Mouse (Mus musculus) mouse embryonic stem cell (cell line): ENCODE data around the gene D7Ertd443e.

Source experiments
- in situ Hi-C, 2 experiments: fragments of 300-500 bp; cut with MboI; formaldehyde crosslinking; loops; 1 replicate in 1 of 2; 3 replicates in 1 of 2; pipeline ENCODE4 v1.14.3; 2019 to 2020; ENCODE audit warnings: low sequenced_read_pairs in 2 of 2, low pct_unique_long_range_greater_than_20kb in 1 of 2, mixed read lengths in 1 of 2; ENCODE audit not compliant: unreplicated experiment in 1 of 2

The D7Ertd443e gene

DNA sequence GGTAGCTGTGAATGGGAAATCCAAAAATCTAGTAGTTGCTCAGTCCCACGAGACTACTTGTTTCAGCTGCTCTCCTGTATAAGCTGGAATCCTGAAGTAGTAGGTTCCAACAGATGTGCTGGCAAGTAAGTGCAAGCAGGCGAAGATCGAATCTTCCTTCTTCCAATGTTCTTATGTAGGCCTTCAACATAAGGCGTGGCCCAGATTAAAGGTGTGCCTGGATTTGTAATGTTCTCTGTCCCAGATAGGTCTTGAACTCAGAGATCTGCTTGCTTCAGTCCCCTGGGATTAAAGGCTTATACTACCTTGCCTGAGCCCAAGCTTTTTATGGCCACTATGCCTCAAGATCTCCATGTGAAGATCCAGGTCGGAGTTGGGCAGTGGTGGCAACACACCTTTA is at the start of gene D7Ertd443e:
TSS of gene D7Ertd443e (minus strand) at position 101 of the 400 bp plus-strand sequence.
- in situ Hi-C loops, result no loop called here

DNA sequence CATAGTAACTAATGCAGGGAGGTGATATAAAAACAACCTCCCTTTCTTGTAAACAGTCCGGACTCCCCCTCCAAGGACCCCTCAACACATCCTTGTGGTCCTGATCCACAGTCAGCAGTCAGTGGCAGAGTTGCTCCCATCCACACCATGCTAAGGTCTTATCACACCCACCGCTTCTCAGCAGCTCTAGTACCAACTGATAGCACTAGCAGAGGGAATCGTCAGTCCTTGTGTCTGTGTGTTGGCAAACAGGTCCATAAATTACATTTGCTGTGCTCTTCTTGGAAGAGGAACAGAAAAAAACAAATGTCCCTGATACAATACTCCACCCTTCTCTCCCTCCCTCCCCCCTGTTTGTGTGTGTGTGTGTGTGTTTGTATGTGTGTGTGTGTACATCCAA is 46.2 kb upstream of the D7Ertd443e start:
- in situ Hi-C loops, result no loop called here

DNA sequence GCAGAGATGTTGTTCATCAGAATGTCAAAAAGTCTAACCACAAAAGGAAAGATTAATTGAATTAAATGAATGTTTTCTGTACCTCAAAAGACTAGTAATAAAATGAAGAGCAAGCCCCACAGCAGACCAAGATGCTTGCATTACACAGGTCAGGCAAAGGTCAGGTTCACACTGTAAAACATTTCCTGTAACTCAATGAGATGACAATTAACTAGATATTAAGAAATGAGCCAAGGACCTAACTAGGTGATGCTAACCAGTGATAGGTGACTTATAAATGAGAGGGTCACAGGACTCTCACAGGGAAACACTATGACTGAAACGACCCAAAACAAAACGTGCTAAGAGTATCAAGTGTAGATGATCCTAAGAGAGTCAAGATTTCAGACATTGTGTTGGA is 43.2 kb upstream of the D7Ertd443e start:
- in situ Hi-C loops, result no loop called here

DNA sequence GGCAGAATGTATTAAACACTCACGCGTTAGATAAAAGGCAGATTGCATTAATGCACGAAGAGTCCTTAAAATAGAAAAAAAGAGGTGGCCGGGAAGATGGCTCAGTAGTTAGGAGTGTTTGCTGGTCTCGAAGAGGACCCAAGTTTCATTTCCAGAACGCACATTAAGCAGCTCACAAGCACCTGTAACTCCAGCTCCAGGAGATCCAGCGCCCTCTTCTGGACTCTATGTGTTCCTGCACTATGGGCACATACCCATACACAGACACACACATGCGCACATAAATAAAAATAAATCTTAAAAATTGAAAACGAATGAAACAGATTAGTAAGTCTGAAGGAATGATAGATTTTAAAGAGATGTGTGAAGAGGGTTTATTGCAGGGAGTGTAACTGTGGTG is 29.6 kb upstream of the D7Ertd443e start:
- in situ Hi-C loops, result no loop called here

DNA sequence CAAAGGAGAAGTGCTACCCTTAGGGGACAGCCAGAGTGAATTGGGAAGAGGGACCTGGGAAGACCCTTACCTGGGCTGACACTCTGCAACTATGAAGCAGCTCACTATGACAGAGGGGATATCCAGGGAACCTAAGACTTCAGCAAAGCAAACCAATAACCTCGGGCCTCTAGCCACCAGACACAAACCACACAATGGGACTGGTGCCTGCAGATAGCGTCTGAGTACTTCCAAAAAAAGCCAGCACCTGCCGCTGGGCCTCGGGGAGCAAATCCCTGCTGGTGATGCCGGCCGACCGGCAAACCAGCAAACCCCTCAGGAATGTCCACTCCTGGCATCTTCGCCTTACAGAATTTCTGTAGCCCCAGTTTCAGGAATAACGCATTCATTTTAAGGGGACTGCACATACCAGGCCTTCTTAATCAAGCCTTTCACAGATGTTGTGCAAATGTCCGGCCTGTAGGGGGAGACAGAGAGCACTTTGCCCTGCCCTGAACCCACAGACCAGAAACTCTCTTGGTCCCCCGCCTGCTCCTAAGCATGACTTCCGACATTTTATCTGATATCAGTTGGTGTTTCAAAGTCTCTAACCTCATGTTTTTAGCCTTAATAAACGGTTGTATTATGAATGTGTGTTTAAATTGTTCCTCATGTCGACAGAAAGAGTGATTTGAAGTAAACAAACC is 28.7 kb upstream of the D7Ertd443e start:
- in situ Hi-C loops, result no loop called here

DNA sequence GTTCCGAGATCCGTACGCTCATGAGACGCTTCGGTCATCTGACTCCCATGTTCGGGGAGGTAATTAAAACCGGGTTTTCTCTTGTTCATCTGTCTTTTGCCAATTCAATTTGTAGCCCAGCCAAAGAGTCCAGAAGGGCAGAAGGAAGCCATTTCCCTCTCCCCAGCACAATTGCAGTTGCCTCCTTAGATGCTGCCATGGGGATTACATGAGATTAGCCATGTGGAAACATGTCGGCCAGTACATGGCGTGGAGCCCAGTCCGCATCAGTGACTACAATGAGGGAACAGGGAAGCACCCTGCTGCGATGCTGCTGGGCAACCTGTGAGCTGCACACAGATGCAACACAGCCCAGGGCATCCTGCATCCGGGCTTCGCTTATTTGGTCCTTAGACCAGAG is 23.2 kb upstream of the D7Ertd443e start:
- in situ Hi-C loops, result no loop called here

DNA sequence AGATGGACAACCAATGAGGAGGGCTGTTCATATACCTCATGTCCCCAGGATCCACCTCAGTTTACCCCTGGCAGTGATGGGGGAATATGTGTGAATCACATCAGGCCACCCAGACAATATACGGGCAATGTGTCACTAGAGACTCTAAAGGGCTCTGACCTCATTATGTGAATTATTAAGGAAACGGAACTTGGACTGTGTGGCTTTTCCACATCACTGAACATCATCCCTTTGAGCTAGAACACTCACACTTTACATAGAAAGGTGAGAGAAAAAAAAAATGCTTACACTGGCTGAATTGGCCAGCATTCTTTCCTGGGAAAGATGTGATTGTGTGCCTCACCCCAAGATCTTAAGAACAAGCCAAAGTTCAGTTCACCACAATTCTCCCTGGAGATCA is 15.3 kb upstream of the D7Ertd443e start:
- in situ Hi-C loops, result no loop called here

DNA sequence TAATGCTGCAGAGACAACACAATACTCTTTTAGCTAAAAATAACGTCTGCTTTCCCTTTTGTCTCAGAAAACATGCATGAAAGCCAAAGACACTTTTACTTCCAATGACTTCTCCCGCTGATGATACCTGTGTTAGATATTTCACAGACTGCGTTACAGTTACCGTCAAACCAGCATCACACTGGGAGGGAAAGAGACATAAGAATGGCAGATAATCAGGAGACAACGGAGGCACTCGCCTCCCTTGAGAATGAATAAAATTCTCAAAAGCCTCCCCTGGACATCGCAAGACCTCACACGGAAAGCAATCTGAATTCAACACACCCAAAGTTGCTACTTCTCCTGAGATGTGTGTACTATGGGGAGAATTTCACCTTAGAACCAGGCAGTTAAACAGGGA is 11.3 kb upstream of the D7Ertd443e start:
- in situ Hi-C loops, result no loop called here

DNA sequence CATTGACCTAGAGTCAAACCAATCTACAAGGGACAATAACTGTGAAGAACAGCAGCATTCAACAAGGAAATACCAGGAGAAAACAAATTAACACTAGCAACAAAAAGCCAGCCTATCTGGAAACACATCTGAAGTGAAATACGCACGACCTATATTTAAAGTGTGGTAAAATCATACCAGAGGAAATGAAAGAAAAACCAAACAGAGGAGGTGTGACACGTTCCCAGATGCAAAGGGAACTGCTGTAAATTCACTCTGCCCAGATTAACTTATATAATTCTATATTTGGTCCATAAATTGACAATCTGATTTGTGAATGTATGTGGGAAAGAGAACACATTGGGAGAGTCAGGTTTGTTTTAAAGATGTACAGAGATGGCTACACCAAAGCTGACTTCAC is 2.7 kb downstream of the D7Ertd443e start:
- in situ Hi-C loops, result no loop called here

DNA sequence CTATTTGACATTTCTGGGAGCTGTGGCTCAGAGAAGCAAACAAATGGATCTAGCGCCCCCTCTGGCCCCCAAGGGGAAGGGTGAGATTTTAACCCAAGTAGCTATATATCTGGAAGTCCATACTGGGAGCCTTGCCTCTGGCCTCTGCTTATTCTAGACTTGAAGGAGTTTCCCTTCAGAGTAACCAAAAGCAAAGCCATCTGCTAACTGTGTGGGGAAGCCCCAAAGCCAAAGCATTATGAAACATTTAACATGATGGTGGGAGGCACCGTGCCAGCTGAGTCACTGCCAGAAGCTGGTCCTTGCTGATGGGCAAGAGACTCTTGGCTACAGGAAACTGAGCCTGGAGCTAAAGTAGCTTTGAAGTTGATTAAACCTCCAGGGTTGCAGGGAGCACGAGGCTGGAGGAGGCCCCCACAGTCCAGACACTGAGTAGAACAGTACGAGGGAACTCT is 4.0 kb downstream of the D7Ertd443e start:
- in situ Hi-C loops, result no loop called here

DNA sequence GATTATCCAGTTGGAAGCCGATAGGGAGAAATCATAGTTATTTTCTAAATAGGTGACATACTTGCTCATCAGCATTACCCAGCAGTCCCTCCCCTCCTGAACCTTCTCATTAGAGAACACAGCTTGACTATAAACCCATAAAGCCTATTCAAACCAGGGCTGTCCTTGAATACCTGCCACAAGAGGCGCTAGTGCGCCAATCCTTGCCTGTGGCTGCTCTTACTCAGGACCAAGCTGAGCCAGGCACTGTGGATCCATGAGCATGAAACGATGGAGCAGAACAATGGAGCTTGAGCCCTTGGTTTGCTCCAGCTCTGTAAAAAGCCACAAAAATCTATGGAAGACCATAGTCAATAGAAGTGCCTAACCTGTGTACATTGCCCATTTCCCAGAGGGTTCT is 7.2 kb downstream of the D7Ertd443e start:
- in situ Hi-C loops, result no loop called here

DNA sequence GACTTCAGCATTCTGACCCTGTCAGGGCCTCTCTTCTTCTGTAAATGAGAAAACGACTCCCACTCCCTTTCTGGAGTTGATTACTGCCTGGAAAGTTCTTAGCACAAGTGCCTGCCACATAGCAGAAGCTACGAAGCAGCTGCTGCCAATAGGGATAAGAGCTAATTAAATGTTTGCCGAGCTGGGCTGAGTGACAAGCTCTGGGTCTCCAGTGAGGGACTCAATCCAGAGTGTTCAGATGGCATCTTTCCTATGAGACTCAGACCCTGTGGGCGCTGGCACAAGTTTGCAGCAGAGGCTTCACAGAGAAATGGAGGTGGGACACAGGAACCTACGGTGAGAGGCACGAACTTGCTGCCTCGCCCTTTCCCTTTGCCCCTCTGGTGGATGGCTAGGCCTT is 8.7 kb downstream of the D7Ertd443e start:
- in situ Hi-C loops, result no loop called here

DNA sequence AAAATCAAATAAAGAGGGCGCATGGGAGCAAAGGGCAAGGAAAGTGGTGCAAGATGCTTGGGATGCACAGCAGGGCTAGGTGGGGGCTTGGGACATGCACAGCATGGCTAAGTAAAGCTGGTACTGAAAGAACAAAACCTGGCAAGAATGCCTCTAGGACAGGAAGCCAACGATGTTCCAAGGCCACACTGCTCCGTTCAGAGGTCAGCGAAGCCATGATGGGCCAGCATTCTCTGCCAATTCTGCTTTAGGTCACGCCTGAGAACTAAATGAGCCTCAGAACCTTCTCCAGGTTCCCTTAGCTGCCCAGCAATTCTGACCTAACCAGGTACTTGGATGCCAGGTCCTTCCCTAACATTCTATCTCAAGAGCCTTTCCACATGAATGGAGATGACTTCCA is 13.2 kb downstream of the D7Ertd443e start:
- in situ Hi-C loops, result no loop called here

DNA sequence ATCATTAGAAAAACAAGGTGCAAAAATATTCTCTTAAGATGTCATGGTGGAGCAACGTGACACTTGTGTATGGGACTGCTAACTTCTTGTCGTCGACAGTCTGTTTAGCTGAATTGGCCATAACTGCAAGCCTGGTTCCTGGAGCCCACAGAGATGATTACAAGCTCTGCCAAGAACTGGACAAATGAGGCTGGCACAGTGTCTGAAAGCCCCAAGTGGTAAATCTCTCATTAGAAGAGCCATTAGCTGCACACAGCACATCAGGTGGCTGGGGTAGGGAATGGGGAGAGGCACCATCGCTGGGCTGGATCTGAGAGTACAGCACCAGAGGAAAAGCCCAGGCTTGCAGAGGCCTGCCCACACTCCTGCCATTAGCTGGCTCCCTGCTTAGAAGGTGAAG is 16.2 kb downstream of the D7Ertd443e start:
- in situ Hi-C loops, result no loop called here

DNA sequence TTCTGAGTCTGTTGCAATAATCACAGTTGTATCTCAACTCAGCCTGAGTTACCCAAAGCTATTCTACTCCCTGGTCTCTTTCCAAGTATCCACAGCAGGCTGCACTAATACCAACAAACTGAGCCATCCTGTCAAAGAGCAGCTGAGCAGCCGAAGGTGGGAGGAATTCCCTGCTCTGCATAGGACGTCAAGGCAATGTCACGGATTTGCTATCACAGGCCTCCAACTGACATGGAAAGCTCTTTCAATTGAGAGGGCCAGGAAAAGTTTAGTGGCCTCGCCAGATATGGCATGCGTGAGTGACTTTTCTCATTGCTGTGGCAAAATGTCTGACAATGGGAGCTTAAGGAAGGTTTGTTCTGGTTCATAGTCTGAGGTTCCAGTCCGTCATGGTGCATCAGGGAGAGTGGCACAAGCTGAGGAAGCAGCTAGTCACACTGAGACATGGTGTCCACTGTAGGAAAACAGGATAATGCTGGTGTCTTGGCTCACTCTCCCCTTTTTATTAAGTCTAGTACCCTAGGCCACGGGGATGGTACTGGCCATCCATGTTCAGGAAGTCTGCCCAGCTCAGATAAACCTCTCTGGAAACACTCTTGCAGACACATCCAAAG is 23.1 kb downstream of the D7Ertd443e start:
- in situ Hi-C loops, result no loop called here

DNA sequence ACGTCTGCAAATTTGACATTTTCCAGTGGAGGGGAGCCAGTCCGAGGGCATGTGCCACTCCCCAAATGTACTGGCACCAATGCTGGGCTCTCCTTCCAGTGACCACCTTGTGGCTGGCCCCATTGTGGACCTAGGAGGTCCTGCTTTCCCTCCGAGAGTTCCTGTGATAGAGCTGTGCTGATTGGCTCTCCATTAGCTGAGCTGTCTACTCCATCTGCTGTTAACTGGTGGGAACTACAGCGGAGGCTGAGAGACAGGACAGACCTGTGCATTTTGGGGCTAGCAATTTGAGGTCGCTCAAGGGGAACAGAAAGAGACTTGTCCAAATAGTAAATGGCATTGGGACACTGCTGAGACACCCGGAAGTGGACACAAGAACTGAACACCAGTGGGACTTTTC is 36.6 kb downstream of the D7Ertd443e start:
- in situ Hi-C loops, result no loop called here

DNA sequence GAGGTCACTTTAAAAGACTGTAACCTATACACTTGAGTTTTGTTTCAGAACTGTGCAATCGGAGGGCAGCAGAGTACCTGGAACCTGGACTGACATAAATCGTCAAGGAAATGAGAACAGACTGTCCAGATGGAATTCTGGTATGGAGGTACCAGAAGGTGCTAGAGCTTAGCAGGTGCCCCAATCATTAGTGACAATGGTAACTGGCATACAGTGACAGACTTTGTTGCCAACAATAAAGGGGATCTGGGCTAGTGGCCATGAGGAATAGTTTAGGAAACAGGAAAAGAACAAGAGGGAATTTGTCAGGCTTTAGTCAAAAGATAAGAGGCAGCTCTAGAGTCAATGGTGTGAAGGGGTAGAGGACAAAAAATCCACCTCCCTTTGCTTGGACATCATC is 43.3 kb downstream of the D7Ertd443e start:
- in situ Hi-C loops, result no loop called here

DNA sequence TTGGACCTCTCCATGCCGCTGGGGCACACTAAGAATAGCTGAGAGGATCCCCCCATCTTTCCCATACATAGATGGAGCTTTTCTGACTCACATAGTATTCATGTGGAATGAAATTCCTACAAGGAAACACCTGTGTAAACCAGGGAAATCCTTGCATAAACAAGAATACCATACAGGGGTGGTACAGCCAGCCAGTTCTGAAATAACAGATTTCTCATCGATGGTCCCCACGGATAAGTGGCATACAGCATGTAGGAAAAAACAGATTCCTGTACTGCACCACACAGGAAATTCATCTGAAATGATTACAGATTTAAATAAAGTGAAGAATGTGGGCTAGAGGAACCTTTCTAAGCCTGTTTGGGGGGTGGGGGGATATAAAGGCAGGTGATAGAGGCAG is 49.5 kb downstream of the D7Ertd443e start:
- in situ Hi-C loops, result no loop called here

DNA sequence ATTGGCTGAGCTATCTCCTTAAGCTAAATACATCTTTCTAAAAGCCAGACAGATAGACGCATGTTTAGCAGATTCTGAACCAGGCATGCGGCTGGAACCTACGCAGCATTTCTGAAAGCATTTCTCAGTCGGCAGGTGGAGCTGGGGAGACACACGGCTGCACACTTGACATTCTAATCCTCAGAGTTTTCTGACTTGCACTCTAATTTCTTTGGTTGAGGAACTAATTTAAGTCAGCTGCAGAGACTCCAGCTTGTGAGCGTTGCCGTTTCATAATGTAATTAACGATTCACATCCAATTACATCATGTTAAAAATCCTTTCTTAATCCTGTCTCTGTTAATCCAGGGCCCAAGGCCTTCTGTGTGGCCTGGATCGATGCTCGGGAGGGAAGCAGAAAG is 64.5 kb downstream of the D7Ertd443e start:
- in situ Hi-C loops, result no loop called here

DNA sequence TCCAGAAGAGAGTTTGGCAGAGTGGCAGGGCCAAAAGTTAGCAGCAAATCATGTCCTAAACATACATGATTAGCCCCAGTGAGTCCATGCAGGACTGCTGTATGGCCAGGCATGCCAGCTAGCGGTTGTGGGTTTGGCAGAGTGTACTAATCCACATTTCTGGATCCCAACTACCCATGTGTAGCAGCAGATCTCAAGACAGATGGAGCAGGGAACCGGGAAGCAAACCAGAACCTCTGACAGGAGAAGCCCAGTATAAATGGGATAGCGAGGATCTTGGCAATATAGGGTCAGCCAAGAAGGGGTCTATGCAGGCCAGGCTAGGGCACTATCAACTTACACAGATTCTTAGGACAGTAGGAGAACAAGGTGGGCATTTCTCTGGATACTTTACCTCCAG is 83.4 kb downstream of the D7Ertd443e start:
- in situ Hi-C loops, result no loop called here
